Mouse (Mus musculus): ENCODE results near the gene 1700018B08Rik. TPM values are rescaled to one million over a fixed set of nuclear protein-coding genes. Genes with fewer than 3 reads are reported as not detected.

Gene 1700018B08Rik
- polyA plus RNA-seq, 1 experiment from 2014 or later: not detected

DNA sequence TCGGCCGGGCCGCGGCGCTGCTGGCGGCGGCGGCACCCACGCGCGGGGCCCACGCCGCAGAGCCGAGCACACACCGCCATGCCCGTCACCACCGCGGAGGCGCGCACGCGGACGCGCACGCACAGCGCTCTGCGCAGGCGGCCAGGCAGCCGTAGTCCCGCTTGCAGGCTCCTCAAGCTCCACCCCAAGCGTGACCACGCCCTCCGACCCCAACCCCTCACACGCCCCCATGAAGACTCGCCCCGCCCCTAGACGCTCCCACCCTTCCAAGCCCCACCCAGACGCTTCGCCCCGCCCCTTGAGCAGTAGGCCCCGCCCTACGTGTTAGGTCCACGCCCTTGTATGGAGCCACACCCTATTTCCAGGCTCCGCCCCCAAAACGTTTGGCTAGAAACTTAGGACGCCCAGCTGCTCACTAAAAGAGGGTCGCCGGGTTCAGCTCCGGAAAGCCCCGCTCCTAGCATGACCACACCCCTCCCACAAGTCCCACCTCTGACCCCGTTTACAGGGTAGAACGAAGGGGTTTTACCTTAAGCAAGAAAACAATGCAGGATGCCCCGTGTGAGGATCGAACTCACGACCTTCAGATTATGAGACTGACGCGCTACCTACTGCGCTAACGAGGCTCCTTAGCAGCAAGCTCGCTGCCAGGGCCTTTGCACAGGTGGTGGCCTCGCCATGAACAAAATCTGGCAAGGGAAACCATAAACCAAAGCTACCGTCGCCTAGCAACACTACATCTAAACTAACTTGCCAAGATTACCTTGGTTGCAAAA lies 34.7 kb upstream of the 1700018B08Rik start, which contains the start of gene Fbxo31:
Gene Fbxo31 (minus strand): TSS at position 131 of the 776 bp plus-strand sequence.
- no peaks in the 10 kb centered on the region for H3K36me3 ChIP-seq
- H3K27me3 ChIP-seq: no peaks in the 10 kb centered on the region
- H3K9ac ChIP-seq (replicated peaks): peak within 1 kb of the TSS; percentile 77
- H3K4me2 ChIP-seq: peak within 1 kb of the TSS; percentile 94
- WGBS: under 1% methylated on average over 49 of the region's 63 CpGs
- peak; percentile 85 for ATAC-seq (ENCODE audit: insufficient number of reproducible peaks, insufficient read depth, low FRiP score, low TSS enrichment, low read depth)
- H3K4me3 ChIP-seq (replicated peaks): peak within 1 kb of the TSS; percentile 86
- H3K9me3 ChIP-seq: no peaks in the 10 kb centered on the region
- H3K27ac ChIP-seq: peak within 1 kb of the TSS; percentile 70
- peaks cover 32% of the 10 kb centered on the region for H3K4me1 ChIP-seq (replicated peaks)

DNA sequence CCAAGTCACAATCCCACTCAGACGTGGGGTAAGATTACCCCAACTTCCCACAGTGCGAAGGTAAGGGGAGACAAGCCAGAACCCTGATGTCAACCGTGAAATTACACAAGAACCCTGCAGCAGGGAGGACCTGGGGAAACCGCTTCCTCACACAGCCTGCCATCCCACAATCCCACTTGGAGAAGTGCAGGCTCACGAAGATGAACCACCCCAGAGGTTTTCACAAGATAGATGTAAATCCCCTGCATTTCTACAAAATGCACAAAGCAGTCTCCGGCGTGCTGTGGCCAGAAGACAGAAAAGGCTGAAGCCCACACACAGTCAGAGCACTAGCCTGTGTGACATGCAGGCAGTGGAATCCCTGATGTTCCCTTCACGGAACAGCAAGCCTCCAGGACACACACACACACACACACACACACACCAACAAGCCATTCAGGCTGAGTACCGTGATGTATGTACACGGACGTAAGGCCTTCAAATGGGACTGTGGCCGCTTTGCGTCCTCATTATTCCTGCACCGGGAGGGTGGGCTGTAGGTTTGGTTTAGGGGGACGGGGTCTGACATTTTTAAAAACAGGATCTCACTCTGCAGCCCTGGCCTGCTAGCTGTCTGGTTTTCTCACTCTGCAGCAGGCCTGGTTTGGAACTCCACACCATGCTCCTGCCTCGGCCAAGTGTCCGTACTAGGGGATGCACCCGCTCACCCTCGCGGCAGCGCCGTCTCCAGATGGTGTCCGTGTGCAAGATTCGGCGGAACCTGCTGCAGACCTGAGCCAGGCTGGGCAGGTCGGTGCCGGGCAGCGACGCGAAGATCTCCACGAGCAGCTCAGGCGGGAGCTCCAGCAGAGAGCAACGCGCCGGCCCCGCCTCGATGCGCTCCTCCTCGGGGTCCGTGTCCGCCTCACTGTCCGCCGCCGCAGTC lies 33.9 kb upstream of the 1700018B08Rik start:
- ATAC-seq (ENCODE audit: insufficient number of reproducible peaks, insufficient read depth, low FRiP score, low TSS enrichment, low read depth): no peak; the same call in 1 of the 2 replicates
- WGBS: 3% methylated on average over 44 of the region's 44 CpGs
- peaks cover 32% of the 10 kb centered on the region for H3K4me1 ChIP-seq (replicated peaks)
- H3K36me3 ChIP-seq: no peaks in the 10 kb centered on the region
- peak overlapping the region; percentile 94 for H3K4me2 ChIP-seq
- H3K27me3 ChIP-seq: no peaks in the 10 kb centered on the region
- H3K9ac ChIP-seq (replicated peaks): peak overlapping the region; percentile 77
- H3K9me3 ChIP-seq: no peaks in the 10 kb centered on the region
- peak overlapping the region; percentile 86 for H3K4me3 ChIP-seq (replicated peaks)
- H3K27ac ChIP-seq: peak overlapping the region; percentile 70

DNA sequence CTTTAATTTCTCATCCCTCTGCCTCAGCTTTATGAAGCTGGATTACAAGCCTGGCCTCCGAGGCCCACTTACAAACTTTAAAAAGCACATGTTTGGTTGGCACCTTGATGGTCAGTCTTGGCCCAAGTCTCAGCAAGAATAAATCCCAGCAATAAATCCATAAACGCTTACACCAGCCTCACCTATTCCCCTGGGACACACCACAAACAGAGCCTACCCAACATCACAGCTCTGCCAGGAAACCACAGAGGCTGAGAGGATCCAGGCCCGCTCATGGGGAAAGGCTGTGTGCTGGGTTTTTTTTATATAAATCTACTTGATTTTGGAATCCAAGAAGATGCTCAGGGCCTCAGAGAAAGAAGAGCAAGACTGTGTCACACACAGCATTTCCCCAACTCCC lies 31.5 kb upstream of the 1700018B08Rik start:
- ATAC-seq (ENCODE audit: insufficient number of reproducible peaks, insufficient read depth, low FRiP score, low TSS enrichment, low read depth): no peak
- Histone ChIP-seq H3K4me3 (replicated peaks) (no peak overlapping the region), H3K9me3 (no peaks in the 10 kb centered on the region), H3K4me2 (no peak overlapping the region), H3K36me3 (no peaks in the 10 kb centered on the region), H3K27me3 (no peaks in the 10 kb centered on the region), H3K4me1 (replicated peaks) (peaks cover 32% of the 10 kb centered on the region), H3K9ac (replicated peaks) (no peak overlapping the region), H3K27ac (no peak overlapping the region)
- 63% methylated on average over 3 of the region's 3 CpGs for WGBS

DNA sequence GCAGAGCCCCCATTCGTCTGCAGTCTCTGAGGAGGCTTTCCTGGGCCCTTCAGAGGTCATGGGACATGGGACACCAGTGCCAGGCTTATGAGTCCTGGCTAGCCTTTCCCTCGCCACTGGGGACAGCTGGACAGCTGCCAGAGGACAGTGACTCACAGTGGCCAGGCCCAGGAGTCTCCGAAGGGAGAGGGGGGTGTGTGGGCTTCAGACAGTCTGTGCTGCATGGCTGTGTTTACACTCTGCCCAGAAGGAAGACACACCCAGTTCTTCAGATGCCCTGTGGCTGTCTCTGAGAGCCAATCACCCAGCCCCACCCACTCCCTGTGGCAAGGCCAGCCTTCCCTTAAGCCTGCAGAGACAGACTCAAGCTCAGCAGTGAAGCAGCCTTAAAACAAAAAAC lies 29.2 kb upstream of the 1700018B08Rik start:
- no peak for ATAC-seq (ENCODE audit: insufficient number of reproducible peaks, insufficient read depth, low FRiP score, low TSS enrichment, low read depth)
- H3K9ac ChIP-seq (replicated peaks): no peak overlapping the region
- no peaks in the 10 kb centered on the region for H3K27me3 ChIP-seq
- 42% methylated on average over 3 of the region's 3 CpGs for WGBS
- H3K4me2 ChIP-seq: no peak overlapping the region
- peaks cover 25% of the 10 kb centered on the region for H3K4me1 ChIP-seq (replicated peaks)
- no peaks in the 10 kb centered on the region for H3K9me3 ChIP-seq
- H3K36me3 ChIP-seq: no peaks in the 10 kb centered on the region
- H3K27ac ChIP-seq: no peak overlapping the region
- no peak overlapping the region for H3K4me3 ChIP-seq (replicated peaks)

DNA sequence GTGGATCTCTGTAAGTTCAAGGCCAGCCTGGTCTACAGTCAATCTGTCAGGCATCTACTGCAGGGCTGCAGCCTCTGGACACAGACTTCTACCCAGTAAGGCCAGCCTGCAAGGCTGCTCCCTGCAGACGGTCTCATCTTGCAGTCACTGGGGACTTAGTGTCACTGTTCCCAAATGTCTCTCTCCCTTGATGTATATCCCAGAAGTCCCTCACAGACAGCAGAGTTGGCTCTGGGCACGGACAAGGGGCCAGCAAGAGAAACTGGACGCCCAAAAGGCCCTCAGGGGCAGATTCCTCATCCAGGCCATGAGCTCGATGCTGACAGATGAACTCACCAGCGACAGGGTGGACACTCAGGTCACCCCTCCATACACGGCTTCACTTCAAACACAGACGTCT lies 28.0 kb upstream of the 1700018B08Rik start:
- Histone ChIP-seq H3K4me1 (replicated peaks) (peaks cover 16% of the 10 kb centered on the region), H3K27me3 (no peaks in the 10 kb centered on the region), H3K36me3 (no peaks in the 10 kb centered on the region), H3K9me3 (no peaks in the 10 kb centered on the region), H3K27ac (no peak overlapping the region), H3K4me3 (replicated peaks) (no peak overlapping the region), H3K9ac (replicated peaks) (no peak overlapping the region), H3K4me2 (no peak overlapping the region)
- ATAC-seq (ENCODE audit: insufficient number of reproducible peaks, insufficient read depth, low FRiP score, low TSS enrichment, low read depth): no peak
- WGBS: 72% methylated on average over 7 of the region's 7 CpGs

DNA sequence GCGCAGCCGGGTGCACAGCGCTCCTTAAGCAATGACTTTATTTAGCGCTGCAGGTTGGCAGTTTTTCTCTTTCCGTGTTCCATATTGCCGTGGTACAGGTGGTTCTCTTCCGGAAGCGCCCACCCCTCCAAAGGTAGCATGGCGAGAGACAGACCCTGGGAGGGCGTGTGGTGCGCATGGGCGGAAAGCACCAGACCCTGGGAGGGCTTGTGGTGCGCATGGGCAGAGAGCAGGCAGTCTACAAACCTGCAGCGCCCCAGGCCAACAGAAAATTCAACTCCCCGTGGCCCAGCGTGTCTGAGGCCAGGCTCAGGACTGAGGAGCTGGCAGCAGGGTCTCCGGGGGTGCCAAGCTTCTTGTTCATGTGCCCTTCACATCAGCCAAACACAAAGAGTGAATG lies 26.7 kb upstream of the 1700018B08Rik start:
- Histone ChIP-seq H3K27ac (0 out of 2 replicates have a peak overlapping the region, but pooled peaks have one; percentile 4), H3K9me3 (no peaks in the 10 kb centered on the region), H3K4me3 (replicated peaks) (no peak overlapping the region), H3K36me3 (peaks cover under 1% of the 10 kb centered on the region; the same call in 1 of the 2 replicates), H3K27me3 (no peaks in the 10 kb centered on the region), H3K9ac (replicated peaks) (0 out of 2 replicates have a peak overlapping the region, but pooled peaks have one; percentile 18), H3K4me2 (no peak overlapping the region), H3K4me1 (replicated peaks) (peaks cover 5% of the 10 kb centered on the region)
- 80% methylated on average over 17 of the region's 17 CpGs for WGBS
- no peak for ATAC-seq (ENCODE audit: insufficient number of reproducible peaks, insufficient read depth, low FRiP score, low TSS enrichment, low read depth)

DNA sequence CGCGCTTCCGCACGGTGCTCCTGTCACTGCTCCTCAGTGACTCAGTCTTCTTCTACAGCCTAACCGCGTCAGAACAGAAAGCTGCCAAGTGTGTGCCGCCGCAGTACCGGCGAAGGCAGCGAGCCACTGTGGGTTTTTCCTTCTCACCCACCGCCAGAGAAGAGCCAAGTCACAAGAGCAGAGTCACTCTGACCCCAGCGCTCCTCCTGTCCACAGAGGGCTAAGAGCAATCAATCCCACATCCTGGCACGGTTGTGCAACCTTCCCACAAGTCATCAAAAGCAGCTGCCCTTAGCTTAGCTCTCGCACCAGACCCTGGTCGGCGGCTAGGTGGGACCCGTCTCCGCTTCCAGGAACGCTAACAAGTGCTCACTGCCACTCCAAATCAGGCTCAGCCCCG lies 26.2 kb upstream of the 1700018B08Rik start:
- Histone ChIP-seq H3K27me3 (no peaks in the 10 kb centered on the region), H3K4me1 (replicated peaks) (peaks cover 3% of the 10 kb centered on the region; the same call in 1 of the 2 replicates), H3K27ac (0 out of 2 replicates have a peak overlapping the region, but pooled peaks have one; percentile 4), H3K9me3 (no peaks in the 10 kb centered on the region), H3K9ac (replicated peaks) (0 out of 2 replicates have a peak overlapping the region, but pooled peaks have one; percentile 18), H3K4me2 (no peak overlapping the region), H3K4me3 (replicated peaks) (no peak overlapping the region), H3K36me3 (peaks cover 5% of the 10 kb centered on the region; the same call in 1 of the 2 replicates)
- ATAC-seq (ENCODE audit: insufficient number of reproducible peaks, insufficient read depth, low FRiP score, low TSS enrichment, low read depth): no peak
- WGBS: 83% methylated on average over 21 of the region's 21 CpGs

DNA sequence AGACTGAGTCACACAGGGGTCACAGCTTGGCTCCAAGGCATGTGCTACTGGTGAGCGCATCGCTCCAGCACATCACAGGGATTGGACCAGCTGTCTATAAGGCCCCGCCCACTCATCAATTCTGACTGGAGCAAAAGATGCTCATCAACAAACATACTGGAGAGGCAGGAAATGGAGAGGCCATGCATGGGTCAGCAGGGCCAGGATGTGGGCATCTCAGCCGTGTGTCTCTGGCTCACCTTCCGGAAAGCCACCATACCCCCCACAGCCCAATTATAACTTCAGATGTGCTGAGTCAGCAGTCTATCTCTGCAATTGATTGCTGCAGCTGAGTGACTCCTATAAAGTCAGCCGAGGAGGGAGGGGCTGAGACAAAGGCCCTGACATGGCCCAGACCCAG lies 24.2 kb upstream of the 1700018B08Rik start:
- Histone ChIP-seq H3K4me1 (replicated peaks) (peaks cover 3% of the 10 kb centered on the region; the same call in 1 of the 2 replicates), H3K27ac (no peak overlapping the region), H3K4me2 (no peak overlapping the region), H3K9me3 (no peaks in the 10 kb centered on the region), H3K36me3 (peaks cover 9% of the 10 kb centered on the region; the same call in 1 of the 2 replicates), H3K27me3 (no peaks in the 10 kb centered on the region), H3K9ac (replicated peaks) (no peak overlapping the region), H3K4me3 (replicated peaks) (no peak overlapping the region)
- 74% methylated on average over 6 of the region's 6 CpGs for WGBS
- ATAC-seq (ENCODE audit: insufficient number of reproducible peaks, insufficient read depth, low FRiP score, low TSS enrichment, low read depth): no peak

DNA sequence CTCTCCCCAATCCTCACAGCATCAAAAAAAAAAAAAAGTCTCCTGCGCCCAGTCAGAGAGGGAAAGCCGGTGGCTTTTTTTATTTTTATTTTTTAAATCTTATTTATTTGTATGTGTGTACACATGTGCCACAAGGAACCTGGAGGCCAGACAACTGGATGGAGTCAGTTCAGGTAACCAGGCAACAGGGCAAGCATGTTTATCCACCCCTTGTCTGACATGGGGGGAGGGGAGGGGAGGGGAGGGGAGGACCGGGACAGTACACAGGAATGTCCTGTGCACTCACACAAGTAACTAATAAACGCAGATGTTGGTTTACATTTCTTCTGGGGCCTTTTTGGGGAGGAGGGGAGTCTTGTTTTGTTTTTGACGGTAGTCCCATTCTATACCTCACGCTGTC lies 19.6 kb upstream of the 1700018B08Rik start:
- H3K4me1 ChIP-seq (replicated peaks): peaks cover 2% of the 10 kb centered on the region; the same call in 1 of the 2 replicates
- H3K9me3 ChIP-seq: no peaks in the 10 kb centered on the region
- H3K4me3 ChIP-seq (replicated peaks): no peak overlapping the region
- no peak for ATAC-seq (ENCODE audit: insufficient number of reproducible peaks, insufficient read depth, low FRiP score, low TSS enrichment, low read depth)
- H3K4me2 ChIP-seq: no peak overlapping the region
- peaks cover 42% of the 10 kb centered on the region for H3K36me3 ChIP-seq
- no peaks in the 10 kb centered on the region for H3K27me3 ChIP-seq
- no peak overlapping the region for H3K27ac ChIP-seq
- WGBS: 79% methylated on average over 6 of the region's 6 CpGs
- no peak overlapping the region for H3K9ac ChIP-seq (replicated peaks)

DNA sequence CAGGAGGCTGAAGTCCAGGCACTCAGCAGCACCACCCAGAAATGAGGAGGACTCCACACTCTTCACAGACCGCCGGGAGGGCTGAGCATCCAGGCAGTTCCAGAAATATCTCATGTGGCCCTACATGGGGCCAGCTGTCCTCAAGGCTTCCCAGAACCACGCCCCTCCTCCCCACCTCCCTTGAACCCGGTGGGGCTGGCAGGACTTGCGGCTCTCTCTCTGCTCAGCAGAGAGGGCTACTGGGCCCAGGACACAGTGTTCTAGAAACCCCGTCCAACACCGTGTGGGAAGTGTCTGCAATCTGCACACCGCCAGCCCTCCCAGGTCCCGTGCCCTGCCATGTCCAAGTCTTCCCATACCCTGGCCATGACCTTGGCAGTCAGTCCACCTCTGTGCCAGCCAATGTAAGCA lies 18.8 kb upstream of the 1700018B08Rik start:
- H3K4me3 ChIP-seq (replicated peaks): no peak overlapping the region
- H3K4me2 ChIP-seq: no peak overlapping the region
- no peak overlapping the region for H3K27ac ChIP-seq
- peaks cover 50% of the 10 kb centered on the region for H3K36me3 ChIP-seq
- ATAC-seq (ENCODE audit: insufficient number of reproducible peaks, insufficient read depth, low FRiP score, low TSS enrichment, low read depth): no peak
- WGBS: 86% methylated on average over 9 of the region's 9 CpGs
- H3K9me3 ChIP-seq: no peaks in the 10 kb centered on the region
- no peaks in the 10 kb centered on the region for H3K27me3 ChIP-seq
- no peak overlapping the region for H3K9ac ChIP-seq (replicated peaks)
- H3K4me1 ChIP-seq (replicated peaks): no peaks in the 10 kb centered on the region
